Mouse (Mus musculus): ENCODE data around the gene Rnase13. TPM values are rescaled to one million over a fixed set of nuclear protein-coding genes. Genes with fewer than 3 reads are reported as not detected.
A peak's percentile ranks its signal among the peaks of the same experiment; 100 is the strongest.

Rnase13 gene
- not detected for total RNA-seq (2021)
- long read RNA-seq, experiment 1, result 0 reads
- long read RNA-seq, experiment 2, partial matches to known transcripts, result 0 of 1 reads
- long read RNA-seq, experiment 2, other reads (novel, unspliced or antisense), result 1 of 1 reads

- H3K27ac ChIP-seq, result peak within 1 kb of the TSS; percentile 57
- intact Hi-C loops (cut with DNase I), result no loop called here
- no peak within 1 kb of the TSS for H3K4me3 ChIP-seq
- TF ChIP-seq CTCF (IDR thresholded peaks at IDR 0.05), result no peak
- no peak for DNase-seq (ENCODE audit: extremely low spot score in 1 of 2, low spot score in 2 of 2)
These were observed at the start of gene Rnase13 for GRCm38 (mm10) chr14:51922571-51922865. Gene Rnase13 (minus strand): TSS chr14:51922773.

- DNase-seq (ENCODE audit: extremely low spot score in 1 of 2, low spot score in 2 of 2), result no peak
- H3K4me3 ChIP-seq, result no peak overlapping the region
- no peak for TF ChIP-seq CTCF (IDR thresholded peaks at IDR 0.05)
- H3K27ac ChIP-seq, result no peak overlapping the region
- intact Hi-C loops (cut with DNase I), result no loop called here
These were observed 44.8 kb upstream of the Rnase13 start for GRCm38 (mm10) chr14:51967400-51967799.

GRCm38 (mm10) chr14:51960316-51960715 is 37.7 kb upstream of the Rnase13 start:
- TF ChIP-seq CTCF (IDR thresholded peaks at IDR 0.05), result no peak
- intact Hi-C loops (cut with DNase I), result no loop called here
- Histone ChIP-seq H3K4me3 (no peak overlapping the region), H3K27ac (no peak overlapping the region)
- DNase-seq (ENCODE audit: extremely low spot score in 1 of 2, low spot score in 2 of 2), result no peak

- TF ChIP-seq CTCF (IDR thresholded peaks at IDR 0.05), result no peak
- H3K27ac ChIP-seq, result no peak overlapping the region
- no peak for DNase-seq (ENCODE audit: extremely low spot score in 1 of 2, low spot score in 2 of 2)
- intact Hi-C loops (cut with DNase I), result loop anchor here (5.0 kb wide), 1 partner anchor 41 kb away; no protein-coding TSS in a partner anchor
- H3K4me3 ChIP-seq, result no peak overlapping the region
These were observed 20.8 kb upstream of the Rnase13 start for GRCm38 (mm10) chr14:51943336-51943735.

GRCm38 (mm10) chr14:51942236-51942635 is 19.7 kb upstream of the Rnase13 start:
- intact Hi-C loops (cut with DNase I), result loop anchor here (5.0 kb wide), 1 partner anchor 40 kb away; no protein-coding TSS in a partner anchor

GRCm38 (mm10) chr14:51941577-51941976 is 19.0 kb upstream of the Rnase13 start:
- intact Hi-C loops (cut with DNase I), result loop anchor here (5.0 kb wide), 1 partner anchor 39 kb away; no protein-coding TSS in a partner anchor
- TF ChIP-seq CTCF (IDR thresholded peaks at IDR 0.05), result no peak
- DNase-seq (ENCODE audit: extremely low spot score in 1 of 2, low spot score in 2 of 2), result no peak

More at GRCm38 (mm10) chr14:51942236-51942635, 19.7 kb upstream of the Rnase13 start:
- no peak overlapping the region for H3K4me3 ChIP-seq
- no peak overlapping the region for H3K27ac ChIP-seq
- DNase-seq (ENCODE audit: extremely low spot score in 1 of 2, low spot score in 2 of 2), result no peak
- TF ChIP-seq CTCF (IDR thresholded peaks at IDR 0.05), result no peak

GRCm38 (mm10) chr14:51940944-51941560 is 18.5 kb upstream of the Rnase13 start:
- Histone ChIP-seq H3K27ac (no peak overlapping the region), H3K4me3 (no peak overlapping the region)
- no peak for DNase-seq (ENCODE audit: extremely low spot score in 1 of 2, low spot score in 2 of 2)
- TF ChIP-seq CTCF (IDR thresholded peaks at IDR 0.05), result no peak
- intact Hi-C loops (cut with DNase I), result loop anchor here (5.0 kb wide), 1 partner anchor 39 kb away; no protein-coding TSS in a partner anchor

More at GRCm38 (mm10) chr14:51941577-51941976, 19.0 kb upstream of the Rnase13 start:
- H3K4me3 ChIP-seq, result no peak overlapping the region
- H3K27ac ChIP-seq, result no peak overlapping the region

GRCm38 (mm10) chr14:51939005-51939404 is 16.4 kb upstream of the Rnase13 start:
- DNase-seq (ENCODE audit: extremely low spot score in 1 of 2, low spot score in 2 of 2), result no peak
- Histone ChIP-seq H3K4me3 (no peak overlapping the region), H3K27ac (no peak overlapping the region)
- intact Hi-C loops (cut with DNase I), result no loop called here
- TF ChIP-seq CTCF (IDR thresholded peaks at IDR 0.05), result no peak

GRCm38 (mm10) chr14:51932092-51933020 is 9.8 kb upstream of the Rnase13 start:
- no peak for TF ChIP-seq CTCF (IDR thresholded peaks at IDR 0.05)
- intact Hi-C loops (cut with DNase I), result no loop called here
- Histone ChIP-seq H3K27ac (no peak overlapping the region), H3K4me3 (no peak overlapping the region)
- no peak for DNase-seq (ENCODE audit: extremely low spot score in 1 of 2, low spot score in 2 of 2)

- DNase-seq (ENCODE audit: extremely low spot score in 1 of 2, low spot score in 2 of 2), result peak; percentile 65 to 67
- Histone ChIP-seq H3K4me3 (no peak overlapping the region), H3K27ac (peak overlapping the region; percentile 10; the same call in 1 of the 2 replicates)
- intact Hi-C loops (cut with DNase I), result loop anchor here (1.0 kb wide), 2 partner anchors 28 to 47 kb away; partner anchors contain the start of gene Mettl17
- TF ChIP-seq CTCF (IDR thresholded peaks at IDR 0.05), result peak; percentile 81
These were observed 8.3 kb upstream of the Rnase13 start for GRCm38 (mm10) chr14:51930824-51931223.

- DNase-seq (ENCODE audit: extremely low spot score in 1 of 2, low spot score in 2 of 2), result no peak
- no peak; the same call in 1 of the 2 replicates for TF ChIP-seq CTCF (IDR thresholded peaks at IDR 0.05)
- peak overlapping the region; percentile 63 for H3K27ac ChIP-seq
- intact Hi-C loops (cut with DNase I), result loop anchor here (1.0 kb wide), 4 partner anchors 16 to 55 kb away; partner anchors contain the start of genes Mettl17 and Ndrg2
- no peak overlapping the region for H3K4me3 ChIP-seq
These were observed 7.4 kb upstream of the Rnase13 start for GRCm38 (mm10) chr14:51929968-51930367.
